Mouse (Mus musculus) MEL (cell line): ENCODE measurements at regions not wholly inside any gene's neighbourhood (a gene's known extent, or its start where the extent isn't known, plus 50 kb on each side); places are given as distances from the start of the nearest gene placed in this dataset.

ENCODE experiments used
- DNase-seq: peaks from one replicate; pipeline ENCODE4 v3.0.0; 2011; ENCODE audit warnings: low read depth, low spot score
- H3K27ac ChIP-seq: 2 replicates; pipeline ENCODE4 v1.5.1; 2012; ENCODE audit warnings: low read depth, mild to moderate bottlenecking, control low read depth, low read length, moderate library complexity; ENCODE audit not compliant: control insufficient read depth
- H3K27me3 ChIP-seq, 2 experiments: fragments of 150-350 bp in 1 of 2; sonication (generic) in 1 of 2; 2 replicates each; pipeline ENCODE4 v1.6.1; 2012; ENCODE audit warnings: low read length in 2 of 2, mild to moderate bottlenecking in 2 of 2, improper control_type of control experiment in 1 of 2, moderate library complexity in 1 of 2; ENCODE audit not compliant: insufficient read depth in 2 of 2, control insufficient read depth in 1 of 2
- H3K36me3 ChIP-seq, 2 experiments: 2 replicates each; pipeline ENCODE4 v1.6.1; 2012 to 2014; ENCODE audit warnings: low read length in 2 of 2, improper control_type of control experiment in 1 of 2, inconsistent platforms in 1 of 2, mild to moderate bottlenecking in 1 of 2; ENCODE audit not compliant: insufficient read depth in 2 of 2, control insufficient read depth in 1 of 2
- H3K4me1 ChIP-seq, 2 experiments: fragments of 150-350 bp in 1 of 2; sonication (generic) in 1 of 2; 2 replicates each; pipeline ENCODE4 v1.6.1; 2012; ENCODE audit warnings: low read length in 2 of 2, improper control_type of control experiment in 1 of 2, mild to moderate bottlenecking in 1 of 2; ENCODE audit not compliant: insufficient read depth in 2 of 2, control insufficient read depth in 1 of 2
- H3K4me3 ChIP-seq, 2 experiments: fragments of 150-350 bp in 1 of 2; sonication (generic) in 1 of 2; 2 replicates each; pipeline ENCODE4 v1.5.1; 2012; ENCODE audit warnings: low read depth in 2 of 2, low read length in 2 of 2, mild to moderate bottlenecking in 2 of 2, moderate library complexity in 2 of 2, control low read depth in 1 of 2, improper control_type of control experiment in 1 of 2; ENCODE audit not compliant: control insufficient read depth in 1 of 2, insufficient read depth in 1 of 2
- H3K79me2 ChIP-seq: 2 replicates; pipeline ENCODE4 v1.6.1; 2012; ENCODE audit warnings: mild to moderate bottlenecking, low read length, moderate library complexity; ENCODE audit not compliant: control insufficient read depth, poor library complexity, insufficient read depth
- H3K9ac ChIP-seq: 2 replicates; pipeline ENCODE4 v1.6.1; 2012; ENCODE audit warnings: low read depth, mild to moderate bottlenecking, control low read depth, low read length, moderate library complexity; ENCODE audit not compliant: control insufficient read depth, poor library complexity, severe bottlenecking
- H3K9me3 ChIP-seq: fragments of 150-350 bp; sonication (generic); replicated peaks from 2 replicates; pipeline ENCODE4 v1.6.1; 2012; ENCODE audit warnings: mild to moderate bottlenecking, low read length, improper control_type of control experiment, moderate library complexity; ENCODE audit not compliant: insufficient read depth
- CHD1 ChIP-seq: IDR thresholded peaks from 2 replicates; pipeline ENCODE4 v1.6.1; 2012; ENCODE audit warnings: low read depth, mild to moderate bottlenecking, inconsistent platforms, low read length, improper control_type of control experiment
- CHD2 ChIP-seq: IDR thresholded peaks from 2 replicates; pipeline ENCODE4 v1.6.1; 2011; ENCODE audit warnings: low read length, improper control_type of control experiment
- E2F4 ChIP-seq: IDR thresholded peaks from 2 replicates; pipeline ENCODE4 v1.6.1; 2011; ENCODE audit warnings: low read depth, low read length, improper control_type of control experiment, borderline replicate concordance
- EP300 ChIP-seq, 2 experiments: IDR thresholded peaks; 2 replicates each; pipeline ENCODE4 v1.6.1; 2011; ENCODE audit warnings: improper control_type of control experiment in 2 of 2, low read length in 2 of 2, low read depth in 1 of 2, mild to moderate bottlenecking in 1 of 2
- ETS1 ChIP-seq: IDR thresholded peaks from 2 replicates; pipeline ENCODE4 v1.6.1; 2012; ENCODE audit warnings: low read depth, mild to moderate bottlenecking, inconsistent platforms, low read length, improper control_type of control experiment, moderate library complexity
- GABPA ChIP-seq: IDR thresholded peaks from 2 replicates; pipeline ENCODE4 v1.6.1; 2012; ENCODE audit warnings: low read depth, mild to moderate bottlenecking, inconsistent platforms, low read length, improper control_type of control experiment, moderate library complexity
- GATA1 ChIP-seq: IDR thresholded peaks from 2 replicates; pipeline ENCODE4 v1.6.1; 2011; ENCODE audit warnings: low read depth, low read length, improper control_type of control experiment
- HCFC1 ChIP-seq: IDR thresholded peaks from 2 replicates; pipeline ENCODE4 v1.6.1; 2012; ENCODE audit warnings: low read depth, mild to moderate bottlenecking, inconsistent platforms, low read length, improper control_type of control experiment, moderate library complexity
- KAT2A ChIP-seq: conservative IDR thresholded peaks from 2 replicates; pipeline ENCODE4 v1.6.1; 2012; ENCODE audit warnings: low read depth, low read length, improper control_type of control experiment, inconsistent platforms
- MAFK ChIP-seq: IDR thresholded peaks from 2 replicates; pipeline ENCODE4 v1.6.1; 2011; ENCODE audit warnings: low read depth, mild to moderate bottlenecking, low read length, improper control_type of control experiment, borderline replicate concordance
- MAX ChIP-seq: IDR thresholded peaks from 2 replicates; pipeline ENCODE4 v1.6.1; 2011; ENCODE audit warnings: low read length, improper control_type of control experiment
- MAZ ChIP-seq: IDR thresholded peaks from 2 replicates; pipeline ENCODE4 v1.6.1; 2012; ENCODE audit warnings: low read depth, mild to moderate bottlenecking, inconsistent platforms, low read length, improper control_type of control experiment
- MXI1 ChIP-seq: IDR thresholded peaks from 2 replicates; pipeline ENCODE4 v1.6.1; 2011; ENCODE audit warnings: mild to moderate bottlenecking, low read depth, low read length, improper control_type of control experiment
- MYB ChIP-seq: IDR thresholded peaks from 2 replicates; pipeline ENCODE4 v1.6.1; 2011; ENCODE audit warnings: mild to moderate bottlenecking, low read depth, low read length, improper control_type of control experiment
- POLR2A ChIP-seq, 2 experiments: IDR thresholded peaks; 2 replicates each; pipeline ENCODE4 v1.6.1; 2011 to 2012; ENCODE audit warnings: low read length in 2 of 2, mild to moderate bottlenecking in 2 of 2, control low read depth in 1 of 2, improper control_type of control experiment in 1 of 2, low read depth in 1 of 2, moderate library complexity in 1 of 2; ENCODE audit not compliant: control insufficient read depth in 1 of 2, insufficient read depth in 1 of 2, poor library complexity in 1 of 2
- POLR2AphosphoS2 ChIP-seq: IDR thresholded peaks from 2 replicates; pipeline ENCODE4 v1.6.1; 2011; ENCODE audit warnings: low read length, improper control_type of control experiment
- TAL1 ChIP-seq: IDR thresholded peaks from 2 replicates; pipeline ENCODE4 v1.6.1; 2012; ENCODE audit warnings: mild to moderate bottlenecking, inconsistent platforms, low read length, moderate library complexity, mixed read lengths
- TBP ChIP-seq: IDR thresholded peaks from 2 replicates; pipeline ENCODE4 v1.8.0; 2011; ENCODE audit warnings: low read depth, low read length, improper control_type of control experiment
- TCF12 ChIP-seq: IDR thresholded peaks from 2 replicates; pipeline ENCODE4 v1.6.1; 2014; ENCODE audit warnings: low read depth, mild to moderate bottlenecking, inconsistent platforms, low read length, improper control_type of control experiment, moderate library complexity
- UBTF ChIP-seq: IDR thresholded peaks from 2 replicates; pipeline ENCODE4 v1.6.1; 2012; ENCODE audit warnings: low read depth, mild to moderate bottlenecking, inconsistent platforms, low read length, improper control_type of control experiment, moderate library complexity, borderline replicate concordance; ENCODE audit not compliant: insufficient read depth
- USF1 ChIP-seq: IDR thresholded peaks from 2 replicates; pipeline ENCODE4 v1.6.1; 2014; ENCODE audit warnings: low read depth, mild to moderate bottlenecking, inconsistent platforms, low read length, improper control_type of control experiment, moderate library complexity
- USF2 ChIP-seq, 2 experiments: IDR thresholded peaks; 2 replicates each; pipeline ENCODE4 v1.6.1; 2011 to 2012; ENCODE audit warnings: improper control_type of control experiment in 2 of 2, low read length in 2 of 2, borderline replicate concordance in 1 of 2, inconsistent platforms in 1 of 2, low read depth in 1 of 2, mild to moderate bottlenecking in 1 of 2; ENCODE audit not compliant: insufficient read depth in 1 of 2
- ZC3H11A ChIP-seq: IDR thresholded peaks from 2 replicates; pipeline ENCODE4 v1.6.1; 2012; ENCODE audit warnings: low read depth, mild to moderate bottlenecking, inconsistent platforms, low read length, improper control_type of control experiment
- ZKSCAN1 ChIP-seq: IDR thresholded peaks from 2 replicates; pipeline ENCODE4 v1.6.1; 2012; ENCODE audit warnings: low read depth, mild to moderate bottlenecking, inconsistent platforms, low read length, improper control_type of control experiment, moderate library complexity
- ZMIZ1 ChIP-seq: IDR thresholded peaks from 2 replicates; pipeline ENCODE4 v1.6.1; 2012; ENCODE audit warnings: low read depth, mild to moderate bottlenecking, inconsistent platforms, low read length, improper control_type of control experiment, moderate library complexity
- ZNF384 ChIP-seq: IDR thresholded peaks from 2 replicates; pipeline ENCODE4 v1.6.1; 2012; ENCODE audit warnings: low read depth, mild to moderate bottlenecking, inconsistent platforms, low read length, improper control_type of control experiment

DNA sequence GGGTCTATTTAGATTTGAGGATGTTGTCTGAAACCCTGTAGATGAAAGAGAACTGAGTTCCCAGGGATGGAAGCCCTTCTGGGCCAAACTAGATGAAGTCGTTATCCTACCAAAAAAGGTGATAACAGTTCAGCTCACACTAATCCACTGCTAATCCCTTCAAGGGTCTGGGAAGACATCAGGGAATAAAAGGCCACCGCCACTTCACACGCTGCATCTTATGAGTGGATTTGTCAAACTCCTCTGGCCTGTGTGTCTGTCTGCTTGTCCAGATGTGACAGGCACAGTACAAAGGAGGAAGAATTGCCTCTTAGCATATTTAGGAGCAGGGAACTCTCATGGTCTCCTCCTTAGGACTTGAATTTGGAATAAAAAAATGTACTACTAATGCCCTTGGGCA is 171.2 kb upstream of the Tshz3 start:
- Histone ChIP-seq H3K4me1 (no peaks in the 10 kb centered on the region), H3K36me3 (no peaks in the 10 kb centered on the region), H3K27me3 (no peaks in the 10 kb centered on the region), H3K9me3 (no peaks in the 10 kb centered on the region), H3K9ac (no peak overlapping the region), H3K4me3 (no peak overlapping the region), H3K27ac (no peak overlapping the region), H3K79me2 (no peaks in the 10 kb centered on the region)
- no peak for DNase-seq
- no peak for TF ChIP-seq ZKSCAN1
- no peak for TF ChIP-seq CHD1
- TF ChIP-seq CHD2 = no peak
- no peak for TF ChIP-seq ZMIZ1
- no peak for TF ChIP-seq KAT2A
- no peak for TF ChIP-seq MXI1
- TF ChIP-seq MAZ = no peak
- no peak for TF ChIP-seq USF1
- no peak for TF ChIP-seq ZNF384
- TF ChIP-seq MYB = no peak
- no peak for TF ChIP-seq ETS1
- no peak for TF ChIP-seq GATA1
- TF ChIP-seq UBTF = no peak

DNA sequence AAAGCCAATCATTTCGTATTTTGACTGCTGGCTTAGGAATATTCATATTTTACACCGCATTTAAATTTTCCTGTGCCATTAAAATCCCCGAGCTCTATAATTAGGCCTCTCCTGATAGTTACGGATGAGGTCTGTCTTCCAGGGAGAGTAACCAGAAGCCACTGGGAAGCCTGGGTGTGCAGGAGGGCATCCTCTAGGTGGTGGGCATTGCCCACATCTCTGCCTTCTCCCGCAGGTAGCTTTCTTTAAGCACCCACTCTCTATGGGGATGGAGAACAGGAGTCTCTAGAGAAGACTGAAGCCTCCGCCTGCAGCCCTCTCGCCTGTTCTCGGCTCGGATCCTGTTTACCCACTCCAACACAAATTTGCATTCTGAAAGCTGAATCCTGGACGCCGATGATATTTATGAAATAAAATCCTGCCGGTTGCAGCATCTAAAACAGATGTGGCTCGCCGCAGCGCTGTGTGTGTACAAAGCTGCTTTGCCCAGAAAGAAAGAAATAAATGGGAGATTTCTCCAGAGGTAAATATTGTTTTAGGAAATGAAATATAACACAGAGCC is 168.3 kb upstream of the Tshz3 start:
- no peaks in the 10 kb centered on the region for H3K9me3 ChIP-seq
- no peak overlapping the region for H3K4me3 ChIP-seq
- no peaks in the 10 kb centered on the region for H3K79me2 ChIP-seq
- TF ChIP-seq ETS1 (no peak), TCF12 (no peak), GATA1 (no peak), POLR2AphosphoS2 (no peak), KAT2A (no peak), E2F4 (no peak), ZC3H11A (no peak), EP300 (IDR thresholded peaks at IDR 0.05; ENCODE audit: low read depth in 1 of 2, low read length in 2 of 2) (no peak), GABPA (no peak), HCFC1 (no peak), MXI1 (no peak), TBP (no peak), POLR2A (IDR thresholded peaks at IDR 0.05; ENCODE audit: control insufficient read depth in 1 of 2, insufficient read depth in 1 of 2, low read depth in 1 of 2, low read length in 2 of 2, poor library complexity in 1 of 2) (no peak), UBTF (no peak), TAL1 (no peak), USF2 (IDR thresholded peaks at IDR 0.05; ENCODE audit: borderline replicate concordance in 1 of 2, insufficient read depth in 1 of 2, low read depth in 1 of 2, low read length in 2 of 2) (no peak), MAFK (no peak), MAX (no peak)
- TF ChIP-seq, all 39 proteins: peak for 0
- Histone ChIP-seq H3K27me3 (no peaks in the 10 kb centered on the region), H3K36me3 (no peaks in the 10 kb centered on the region), H3K9ac (no peak overlapping the region), H3K27ac (no peak overlapping the region), H3K4me1 (no peaks in the 10 kb centered on the region)
- DNase-seq = no peak
